Mouse (Mus musculus) intestine, postnatal 0 days (tissue): ENCODE measurements around the gene Fbxl18. TPM values are rescaled to one million over a fixed set of nuclear protein-coding genes. Genes with fewer than 3 reads are reported as not detected.

Source experiments
- ATAC-seq: fragments of 200-750 bp; cut with Nextera tagmentation; 2 replicates; pipeline ENCODE4 v1.8.0; 2017; ENCODE audit warnings: mild to moderate bottlenecking, moderate TSS enrichment, moderate library complexity
- H3K27ac ChIP-seq: fragments of 300-500 bp; sonication (generic); 2 replicates; pipeline ENCODE4 v1.5.1; 2014; ENCODE audit warnings: mild to moderate bottlenecking, low read depth, low read length, moderate library complexity
- H3K27me3 ChIP-seq: fragments of 300-500 bp; sonication (generic); replicated peaks from 2 replicates; pipeline ENCODE4 v1.6.1; 2014; ENCODE audit warnings: low read length, mixed read lengths; ENCODE audit not compliant: control insufficient read depth, insufficient read depth
- H3K36me3 ChIP-seq: fragments of 300-500 bp; sonication (generic); 2 replicates; pipeline ENCODE4 v1.6.1; 2014; ENCODE audit warnings: mild to moderate bottlenecking, moderate library complexity; ENCODE audit not compliant: control insufficient read depth, insufficient read depth
- H3K4me1 ChIP-seq: fragments of 300-500 bp; sonication (generic); replicated peaks from 2 replicates; pipeline ENCODE4 v1.6.1; 2014; ENCODE audit warnings: antibody characterized with exemption, low read length, mixed read lengths; ENCODE audit not compliant: control insufficient read depth, insufficient read depth
- H3K4me2 ChIP-seq: fragments of 300-500 bp; sonication (generic); replicated peaks from 2 replicates; pipeline ENCODE4 v1.6.1; 2014; ENCODE audit warnings: low read depth, mild to moderate bottlenecking, moderate library complexity
- H3K4me3 ChIP-seq: fragments of 300-500 bp; sonication (generic); 2 replicates; pipeline ENCODE4 v1.5.1; 2014; ENCODE audit warnings: low read depth, low read length
- H3K9ac ChIP-seq: fragments of 300-500 bp; sonication (generic); 2 replicates; pipeline ENCODE4 v1.6.1; 2014; ENCODE audit warnings: mild to moderate bottlenecking, low read depth, low read length
- H3K9me3 ChIP-seq: fragments of 300-500 bp; sonication (generic); 2 replicates; pipeline ENCODE4 v1.6.1; 2016; ENCODE audit warnings: mixed run types; ENCODE audit not compliant: control insufficient read depth
- CTCF ChIP-seq: sonication (generic); IDR thresholded peaks from 2 replicates; pipeline ENCODE4 v1.5.1; 2016; ENCODE audit warnings: low read depth, mild to moderate bottlenecking, control low read depth, antibody characterized with exemption, moderate library complexity
- WGBS: fragments of 180-500 bp; shearing (Covaris S2); extraction: QIAGEN DNeasy Blood & Tissue Kit; methylation state at CpG from one replicate; pipeline ENCODE4 v1.1.7; 2014; 5-methylcytosine and 5-hydroxymethylcytosine counted together
- polyA plus RNA-seq: library from polyadenylated mRNA; unstranded; fragments of >200 nt; fragmentation: Nextera tagmentation; extraction: Ambion mirVana; gene quantifications from 2 replicates; pipeline ENCODE4 v1.2.1, GENCODE M21; 2015

Gene Fbxl18
- polyA plus RNA-seq, 1 experiment from 2014 or later = 5.6 TPM

DNA sequence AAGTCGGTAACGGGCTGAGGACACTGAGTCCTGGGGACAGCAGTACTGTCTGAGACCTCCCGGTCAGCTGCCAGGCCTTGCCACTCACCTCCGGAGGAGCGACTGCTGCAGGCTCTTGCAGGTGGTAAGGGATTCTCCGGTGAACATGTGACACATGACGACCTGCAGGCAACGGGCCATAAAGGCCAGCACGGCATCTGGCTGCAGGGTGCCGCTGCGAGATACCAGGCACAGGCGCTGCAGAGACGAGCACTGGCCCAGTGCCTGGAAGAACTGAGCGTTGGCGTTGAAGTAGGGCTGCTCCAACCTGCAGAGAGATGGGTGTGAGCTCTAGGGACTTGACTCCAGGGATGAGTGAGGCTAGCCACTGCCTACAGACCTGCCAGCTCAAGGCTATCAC lies 16.7 kb downstream of the Fbxl18 start:
- ATAC-seq = no peak
- H3K9ac ChIP-seq = no peak overlapping the region
- H3K4me1 ChIP-seq = no peaks in the 10 kb centered on the region
- H3K4me3 ChIP-seq = no peak overlapping the region
- no peak overlapping the region for H3K27ac ChIP-seq
- H3K9me3 ChIP-seq = no peaks in the 10 kb centered on the region
- no peak overlapping the region for H3K4me2 ChIP-seq
- 81% methylated on average over 15 of the region's 15 CpGs for WGBS
- H3K27me3 ChIP-seq = no peaks in the 10 kb centered on the region
- peaks cover 36% of the 10 kb centered on the region; the same call in 1 of the 2 replicates for H3K36me3 ChIP-seq
- TF ChIP-seq CTCF = no peak

DNA sequence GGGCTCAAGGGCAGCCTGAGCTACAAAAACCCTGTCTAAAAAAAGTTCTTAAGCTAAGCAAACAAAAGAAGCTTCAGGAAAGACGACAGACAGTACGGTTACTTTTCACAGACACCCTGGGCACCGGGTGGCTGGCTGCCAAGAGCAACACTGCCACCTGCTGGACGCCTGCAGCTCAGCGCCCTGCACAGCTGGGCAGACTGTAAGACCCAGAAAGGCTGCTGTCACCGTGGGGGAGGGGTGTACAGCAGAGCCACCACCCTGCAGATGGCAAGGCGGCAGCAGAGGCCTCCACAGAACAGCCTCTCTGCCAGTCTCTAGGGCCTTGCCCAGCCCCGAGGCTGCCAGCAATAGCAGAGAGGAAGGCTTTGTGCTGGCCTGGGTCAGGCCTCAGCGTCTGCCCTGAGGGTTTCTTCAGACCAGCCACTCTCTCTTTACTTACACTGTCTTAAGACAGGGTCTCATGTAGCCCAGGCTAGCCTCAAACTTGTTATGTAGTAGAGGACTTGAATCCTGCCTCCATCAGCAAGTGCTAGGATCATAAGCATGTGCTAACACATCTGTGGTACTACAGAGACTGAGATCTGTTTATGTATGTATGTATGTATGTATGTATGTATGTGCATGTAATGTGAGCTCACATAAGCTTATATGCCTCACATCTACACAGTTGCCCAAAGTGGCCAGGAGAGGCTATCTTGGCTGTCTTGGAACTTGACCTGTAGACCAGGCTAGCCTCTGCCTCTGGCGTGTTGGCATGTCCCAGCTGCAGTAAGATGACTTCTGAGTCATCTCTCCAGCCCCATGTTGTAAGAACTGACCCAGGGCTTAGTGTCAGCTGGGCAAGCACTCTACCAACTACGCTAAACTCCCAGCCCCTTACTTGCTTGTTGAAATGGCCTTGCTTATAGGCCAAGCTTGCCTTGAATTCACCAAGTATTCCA lies 17.6 kb downstream of the Fbxl18 start:
- H3K4me2 ChIP-seq = no peak overlapping the region
- no peaks in the 10 kb centered on the region for H3K9me3 ChIP-seq
- H3K27me3 ChIP-seq = no peaks in the 10 kb centered on the region
- no peak overlapping the region for H3K9ac ChIP-seq
- no peak overlapping the region for H3K4me3 ChIP-seq
- TF ChIP-seq CTCF = peak; percentile 98
- peak; percentile 54 for ATAC-seq
- no peaks in the 10 kb centered on the region for H3K4me1 ChIP-seq
- H3K36me3 ChIP-seq = peaks cover 36% of the 10 kb centered on the region; the same call in 1 of the 2 replicates
- WGBS = 29% methylated on average over 11 of the region's 11 CpGs
- no peak overlapping the region for H3K27ac ChIP-seq

DNA sequence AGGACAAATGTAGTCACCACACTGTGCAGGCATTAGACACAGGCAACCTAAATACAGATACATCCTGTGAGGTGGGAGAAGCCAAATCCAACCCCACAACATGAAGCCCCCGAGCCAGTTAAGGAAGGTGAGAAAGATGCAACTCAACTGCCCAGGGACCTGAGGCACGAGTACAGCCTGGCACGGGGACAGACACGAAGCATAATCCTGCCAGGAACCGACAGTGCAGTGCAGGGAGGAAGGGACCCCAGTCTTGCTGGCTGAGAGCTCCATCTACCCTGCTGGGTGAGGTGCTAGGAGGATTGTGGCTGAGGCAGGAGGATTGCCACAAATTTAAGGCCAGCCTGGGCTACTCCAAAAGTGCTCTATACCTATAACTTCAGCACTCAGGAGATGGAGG lies 18.3 kb downstream of the Fbxl18 start:
- Histone ChIP-seq H3K27me3 (no peaks in the 10 kb centered on the region), H3K4me1 (no peaks in the 10 kb centered on the region), H3K9me3 (no peaks in the 10 kb centered on the region), H3K36me3 (peaks cover 43% of the 10 kb centered on the region; the same call in 1 of the 2 replicates), H3K27ac (no peak overlapping the region), H3K9ac (no peak overlapping the region), H3K4me3 (no peak overlapping the region), H3K4me2 (no peak overlapping the region)
- no peak for TF ChIP-seq CTCF
- ATAC-seq = no peak
- WGBS = 93% methylated on average over 5 of the region's 5 CpGs

DNA sequence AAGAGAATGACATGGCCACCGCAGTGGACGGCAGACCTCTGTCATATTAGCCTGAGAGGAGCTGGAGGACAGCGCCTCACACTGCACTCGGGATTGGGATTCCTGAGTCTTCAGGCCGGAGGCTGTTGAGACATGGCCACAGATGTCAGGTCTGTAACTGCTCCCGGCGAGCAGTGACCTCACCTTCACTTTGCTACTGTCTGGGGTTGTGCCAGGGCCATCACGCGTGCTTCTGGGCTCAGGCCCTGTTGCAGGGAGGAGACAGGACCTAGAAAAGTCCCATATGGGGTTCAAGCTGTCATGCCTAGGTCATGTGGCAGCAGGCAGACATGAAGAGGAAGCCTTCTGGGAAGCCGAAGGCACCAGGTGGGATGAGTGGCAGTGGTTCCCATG lies 19.7 kb downstream of the Fbxl18 start:
- no peak overlapping the region for H3K27ac ChIP-seq
- no peak overlapping the region for H3K4me3 ChIP-seq
- no peak overlapping the region for H3K4me2 ChIP-seq
- no peak overlapping the region for H3K9ac ChIP-seq
- H3K9me3 ChIP-seq = no peaks in the 10 kb centered on the region
- no peaks in the 10 kb centered on the region for H3K27me3 ChIP-seq
- 94% methylated on average over 10 of the region's 10 CpGs for WGBS
- H3K4me1 ChIP-seq = no peaks in the 10 kb centered on the region
- TF ChIP-seq CTCF = no peak
- no peak for ATAC-seq
- H3K36me3 ChIP-seq = peaks cover 56% of the 10 kb centered on the region

DNA sequence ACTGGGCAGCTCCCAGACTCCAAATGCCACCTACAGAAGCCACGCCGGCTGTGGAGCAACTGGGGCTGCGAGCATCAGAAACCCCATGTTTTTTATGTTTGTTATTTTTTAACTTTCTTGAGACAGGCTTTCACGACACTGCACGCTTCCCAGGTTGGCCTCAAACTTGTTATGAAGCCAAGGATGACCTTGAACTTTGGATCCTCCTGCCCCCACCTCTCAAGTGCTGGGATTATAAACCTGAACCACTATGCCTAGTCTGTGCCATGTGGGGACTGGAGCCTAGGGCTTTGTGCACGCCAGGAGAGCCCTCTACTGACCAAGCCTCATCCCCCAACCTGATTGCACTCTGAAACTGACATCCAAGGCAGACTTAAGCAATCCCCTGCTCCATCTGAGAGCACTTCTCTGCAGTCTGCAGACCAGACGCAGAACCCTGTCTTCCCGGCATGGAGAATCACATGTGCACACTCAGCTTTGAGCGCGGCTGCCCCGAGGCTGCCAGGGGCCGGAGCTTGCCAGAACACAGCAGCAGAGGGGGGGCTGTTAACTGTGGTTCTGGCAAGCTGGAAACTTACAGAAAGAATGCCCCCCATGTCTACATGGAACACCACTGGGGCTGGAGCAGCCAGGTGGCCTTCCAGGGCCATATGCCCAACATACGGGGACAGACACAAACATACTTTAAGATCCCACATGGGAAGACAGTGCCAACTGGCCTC lies 20.3 kb downstream of the Fbxl18 start:
- Histone ChIP-seq H3K9ac (no peak overlapping the region), H3K27me3 (no peaks in the 10 kb centered on the region), H3K4me2 (no peak overlapping the region), H3K4me1 (no peaks in the 10 kb centered on the region), H3K9me3 (no peaks in the 10 kb centered on the region), H3K4me3 (no peak overlapping the region), H3K27ac (no peak overlapping the region), H3K36me3 (peaks cover 57% of the 10 kb centered on the region)
- 87% methylated on average over 13 of the region's 13 CpGs for WGBS
- peak; percentile 30 for TF ChIP-seq CTCF
- ATAC-seq = no peak

DNA sequence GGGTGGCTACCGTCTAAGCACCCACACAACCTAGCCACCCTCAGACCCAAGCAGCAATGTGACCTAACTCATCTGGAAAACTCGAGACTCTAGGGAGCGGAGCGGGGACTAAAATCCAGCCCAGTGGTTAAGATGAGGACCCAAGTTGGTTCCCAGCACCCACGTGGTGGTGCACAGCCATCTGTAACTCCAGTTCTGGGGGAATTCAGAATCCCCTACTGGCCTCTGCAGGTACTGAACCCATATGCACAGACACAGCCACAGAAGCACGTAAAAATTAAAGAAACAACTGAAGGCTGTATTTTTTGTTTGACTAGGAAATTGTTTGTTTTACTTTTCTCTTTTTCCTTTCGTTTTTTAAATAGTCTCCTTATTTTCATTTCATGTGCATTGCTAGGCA lies 21.5 kb downstream of the Fbxl18 start:
- Histone ChIP-seq H3K4me2 (no peak overlapping the region), H3K4me1 (no peaks in the 10 kb centered on the region), H3K27me3 (no peaks in the 10 kb centered on the region), H3K27ac (no peak overlapping the region), H3K9me3 (no peaks in the 10 kb centered on the region), H3K36me3 (peaks cover 55% of the 10 kb centered on the region), H3K9ac (no peak overlapping the region), H3K4me3 (no peak overlapping the region)
- 96% methylated on average over 7 of the region's 7 CpGs for WGBS
- ATAC-seq = no peak
- TF ChIP-seq CTCF = no peak
